Mouse (Mus musculus): ENCODE data around the gene Apol10b.
"Not testable (repeated sequence)": the region's sequence is repeated elsewhere in the genome, so short reads cannot be mapped to it uniquely, and the experiment has no call there.

The Apol10b gene

GRCm38 (mm10) chr15:77595961-77596360, at the start of gene Apol10b:
Gene Apol10b (minus strand): TSS chr15:77596125.
- peak; percentile 56 for DNase-seq (ENCODE audit: low read depth)

- DNase-seq (ENCODE audit: low read depth) = not testable (repeated sequence)
Measured at GRCm38 (mm10) chr15:77643176-77643575, 47.3 kb upstream of the Apol10b start, which contains the start of gene Apol11b. Gene Apol11b (minus strand): TSS chr15:77643286.

DNA sequence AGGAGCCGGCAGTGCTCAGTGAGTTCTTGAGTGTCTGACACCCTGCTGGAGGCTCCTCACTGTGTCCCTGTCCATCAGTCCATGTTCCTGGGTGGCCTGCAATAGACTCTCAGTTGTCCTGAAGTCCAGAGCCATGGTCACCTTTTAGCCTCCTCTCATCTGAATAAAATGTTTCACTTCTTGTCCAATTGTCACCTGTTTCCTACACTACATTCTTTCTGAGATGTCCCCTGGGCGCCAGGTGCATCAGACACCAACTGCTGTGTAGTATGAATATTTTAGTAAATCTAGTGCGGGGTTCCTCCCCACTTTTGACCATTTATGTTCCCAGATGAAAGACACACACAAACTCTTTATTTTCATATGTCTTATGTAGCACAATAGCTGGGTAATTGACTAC, 33.9 kb upstream of the Apol10b start:
- DNase-seq (ENCODE audit: low read depth) = not testable (repeated sequence)

DNA sequence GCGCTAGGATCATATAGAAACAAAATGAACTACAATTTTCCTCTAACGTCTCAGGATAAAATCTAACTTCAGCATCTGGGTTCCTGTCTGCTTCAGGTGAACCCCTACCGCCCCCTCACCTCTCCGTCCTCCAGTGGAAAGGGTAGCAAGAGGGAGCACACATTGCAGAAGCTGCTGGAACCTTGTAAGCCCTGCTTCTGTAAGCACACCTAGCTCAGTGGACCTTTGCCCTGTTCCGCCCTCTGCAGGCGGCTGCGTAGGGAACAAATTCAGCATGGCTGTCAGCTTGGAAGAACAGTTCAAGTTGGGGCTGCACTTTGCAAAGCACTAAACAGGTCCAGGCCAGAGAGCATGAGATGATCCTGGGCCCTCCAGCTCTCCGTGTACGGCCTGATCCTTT, 32.7 kb upstream of the Apol10b start:
- not testable (repeated sequence) for DNase-seq (ENCODE audit: low read depth)

DNA sequence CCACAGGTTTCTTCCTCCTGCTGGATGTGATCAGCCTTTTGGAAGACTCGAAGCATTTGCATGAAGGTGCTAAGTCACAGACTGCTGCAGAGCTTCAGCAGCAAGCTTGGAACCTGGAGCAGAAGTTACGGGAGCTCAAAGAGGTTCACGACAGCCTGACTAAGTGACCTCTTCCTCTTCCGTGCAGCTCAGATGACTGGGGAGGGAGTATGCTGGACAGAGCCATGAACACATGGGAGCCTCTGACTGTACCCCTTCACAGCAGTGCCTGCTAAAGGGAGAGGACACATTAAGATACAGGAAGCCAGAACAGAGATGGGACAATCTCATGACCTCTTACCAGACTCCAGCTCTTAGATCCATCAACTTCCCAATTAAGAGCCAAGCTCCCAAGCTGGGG, 30.5 kb upstream of the Apol10b start:
- not testable (repeated sequence) for DNase-seq (ENCODE audit: low read depth)

DNA sequence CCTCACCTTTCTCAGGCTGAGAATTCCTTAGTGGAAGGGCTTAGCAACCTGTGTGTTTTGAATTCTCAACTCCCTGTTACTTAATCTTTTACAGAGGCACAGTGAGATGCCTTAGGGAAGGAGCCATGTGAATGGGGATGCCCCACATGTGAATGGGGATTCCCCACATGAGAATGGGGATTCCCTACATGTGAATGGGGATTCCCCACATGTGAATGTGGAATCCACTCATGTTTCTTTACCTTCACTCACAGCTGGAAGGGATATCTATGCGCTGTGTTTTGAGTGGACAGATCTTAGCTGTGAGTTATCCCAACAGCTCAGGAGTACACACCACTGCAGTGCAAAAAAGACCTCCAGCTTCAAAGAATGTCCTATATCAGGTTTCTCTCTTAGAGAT, 28.8 kb upstream of the Apol10b start:
- no peak for DNase-seq (ENCODE audit: low read depth)

DNA sequence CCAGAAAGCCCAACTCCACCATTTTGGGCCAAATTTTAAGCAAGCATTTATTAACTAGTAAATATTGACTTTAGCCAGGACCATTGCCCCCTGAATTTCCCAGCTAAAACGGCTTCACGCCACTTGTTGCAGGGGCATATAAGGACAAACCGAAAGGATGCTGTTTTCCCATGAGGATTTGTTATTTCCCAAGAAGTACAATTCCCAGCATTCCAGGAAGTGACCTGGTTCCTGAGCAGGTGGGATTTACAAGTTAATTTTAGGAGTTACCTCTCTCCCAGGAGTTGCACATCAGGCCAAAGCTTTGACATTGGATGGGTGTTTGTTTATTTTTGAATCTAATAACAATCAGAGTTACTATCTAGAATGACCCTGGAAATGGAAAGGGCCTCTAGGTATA, 10.1 kb upstream of the Apol10b start:
- no peak for DNase-seq (ENCODE audit: low read depth)

DNA sequence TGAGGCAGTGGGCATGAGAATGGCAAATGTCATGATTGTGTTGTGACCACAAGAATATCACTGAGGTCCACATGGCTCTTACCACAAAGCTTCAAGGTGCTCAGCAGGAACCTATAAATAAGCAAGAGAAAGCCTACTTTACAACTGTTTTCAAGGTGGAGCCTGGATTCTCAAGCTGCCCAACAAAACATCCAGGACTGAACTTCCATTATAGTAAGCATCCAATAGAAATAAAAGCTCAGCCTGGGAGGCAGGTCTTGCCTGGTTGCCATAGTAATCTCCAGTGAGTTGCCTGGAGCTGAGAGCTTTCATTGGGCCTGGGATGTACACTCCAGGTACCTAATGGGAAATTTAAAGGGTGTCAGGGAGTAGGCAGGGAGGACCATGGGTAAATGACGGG, 3.0 kb upstream of the Apol10b start, which contains the start of gene Gm36245:
Gene Gm36245, plus strand, starts transcription at position 301 of the 400 bp plus-strand sequence.
- no peak for DNase-seq (ENCODE audit: low read depth)

DNA sequence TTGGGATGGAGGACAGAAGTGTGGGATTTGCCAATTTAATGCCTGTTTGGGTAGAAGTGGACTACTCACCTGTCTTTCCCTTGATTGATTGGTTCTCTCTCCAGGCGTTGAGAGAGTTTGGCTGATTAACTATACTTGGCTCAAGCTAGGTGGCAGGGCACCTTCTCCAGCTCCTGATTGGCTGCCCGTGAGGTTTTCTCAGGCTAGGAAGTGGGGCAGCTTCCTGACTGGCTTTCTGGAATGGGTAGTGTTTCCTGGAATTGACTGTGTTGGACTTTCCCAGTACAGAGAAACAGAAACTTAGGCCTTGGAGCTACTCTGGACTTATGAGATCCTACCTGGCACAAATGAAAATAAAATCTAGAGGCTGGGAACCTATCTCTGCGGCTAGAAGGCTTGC, 2.5 kb upstream of the Apol10b start:
- DNase-seq (ENCODE audit: low read depth) = no peak

- no peak for DNase-seq (ENCODE audit: low read depth)
Measured at GRCm38 (mm10) chr15:77593557-77593956, 2.4 kb downstream of the Apol10b start.

- no peak for DNase-seq (ENCODE audit: low read depth)
Measured at GRCm38 (mm10) chr15:77590881-77591280, 5.0 kb downstream of the Apol10b start.

DNA sequence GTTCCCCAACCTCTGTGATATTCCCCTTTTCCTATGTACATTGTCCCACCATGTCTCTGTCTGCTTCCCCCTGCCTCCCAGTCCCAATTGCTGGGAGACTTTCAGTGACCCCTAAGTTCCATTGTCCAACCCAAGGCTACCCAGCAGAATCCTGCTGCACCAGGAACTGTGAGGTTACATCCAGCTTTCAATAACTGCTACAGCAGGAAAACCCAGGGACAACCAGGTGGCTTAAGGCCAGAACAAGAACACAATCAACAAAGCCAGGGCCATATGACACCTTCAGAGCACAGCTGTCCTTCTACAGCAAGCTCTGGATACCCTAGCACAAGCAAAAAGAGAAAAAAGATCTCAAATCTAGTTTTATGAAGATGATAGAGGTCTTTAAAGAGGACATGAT, 6.9 kb downstream of the Apol10b start:
- DNase-seq (ENCODE audit: low read depth) = no peak

GRCm38 (mm10) chr15:77587026-77587425, 8.9 kb downstream of the Apol10b start:
- no peak for DNase-seq (ENCODE audit: low read depth)

GRCm38 (mm10) chr15:77581681-77582080, 14.2 kb downstream of the Apol10b start:
- no peak for DNase-seq (ENCODE audit: low read depth)

DNA sequence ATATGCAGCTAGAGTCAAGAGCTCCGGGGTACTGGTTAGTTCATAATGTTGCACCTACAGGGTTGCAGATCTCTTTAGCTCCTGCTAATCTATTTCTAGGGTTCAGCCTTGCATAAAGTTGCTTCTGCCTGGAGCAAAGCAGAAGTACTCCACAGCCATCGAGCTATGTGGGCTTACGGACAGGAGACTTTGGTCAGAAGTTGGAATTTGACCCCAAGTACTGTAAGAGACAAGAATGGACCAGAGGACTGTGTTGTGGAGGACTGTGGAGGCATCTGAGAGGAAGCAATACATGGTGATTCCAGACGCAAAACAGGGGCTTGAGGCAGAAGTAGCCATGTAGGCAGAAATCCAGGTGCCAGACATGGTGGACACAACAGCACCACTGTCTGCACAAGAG, 16.6 kb downstream of the Apol10b start:
- no peak for DNase-seq (ENCODE audit: low read depth)

DNA sequence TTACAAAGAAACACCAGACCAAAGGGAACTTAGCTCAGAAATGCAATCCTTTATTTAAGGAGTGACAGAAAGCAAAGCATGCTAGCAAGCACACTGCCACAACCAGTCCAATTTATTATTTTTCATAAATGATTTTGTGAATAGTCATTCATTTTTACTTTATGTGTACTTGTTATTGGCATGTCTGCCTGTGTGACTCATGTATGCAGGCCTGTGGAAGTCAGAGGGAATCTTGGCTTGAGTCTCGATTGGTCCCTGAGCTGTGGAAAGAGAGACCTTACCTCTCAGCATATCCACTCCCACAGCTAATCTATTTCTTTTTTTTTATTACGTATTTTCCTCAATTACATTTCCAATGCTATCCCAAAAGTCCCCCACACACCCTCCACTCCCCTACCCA, 17.1 kb downstream of the Apol10b start:
- peak; percentile 77 for DNase-seq (ENCODE audit: low read depth)

- DNase-seq (ENCODE audit: low read depth) = no peak
Measured at GRCm38 (mm10) chr15:77563219-77563618, 32.7 kb downstream of the Apol10b start.

DNA sequence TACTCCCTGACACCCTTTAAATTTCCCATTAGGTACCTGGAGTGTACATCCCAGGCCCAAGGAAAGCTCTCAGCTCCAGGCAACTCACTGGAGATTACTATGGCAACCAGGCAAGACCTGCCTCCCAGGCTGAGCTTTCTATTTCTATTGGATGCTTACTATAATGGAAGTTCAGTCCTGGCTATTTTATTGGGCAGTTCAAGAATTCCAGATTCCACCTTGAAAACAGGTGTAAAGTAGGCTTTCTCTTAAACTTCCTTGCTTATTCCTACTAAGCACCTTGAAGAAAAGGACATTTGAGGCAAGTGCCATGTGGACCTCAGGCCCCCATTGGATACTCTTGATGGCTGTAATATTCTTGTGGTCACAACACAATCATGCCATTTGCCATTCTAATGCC, 34.1 kb downstream of the Apol10b start, which contains the start of gene 1700025B11Rik:
Gene 1700025B11Rik, minus strand, starts transcription at position 101 of the 400 bp plus-strand sequence.
- no peak for DNase-seq (ENCODE audit: low read depth)

GRCm38 (mm10) chr15:77539221-77539620, 56.7 kb downstream of the Apol10b start:
- not testable (repeated sequence) for DNase-seq (ENCODE audit: low read depth)
